Mouse (Mus musculus) forebrain, embryonic 10.5 days (tissue): ENCODE measurements at regions not wholly inside any gene's neighbourhood (a gene's known extent, or its start where the extent isn't known, plus 50 kb on each side); places are given as distances from the start of the nearest gene placed in this dataset.

Experiments used
- DNase-seq: peaks from one replicate; pipeline ENCODE4 v3.0.0-alpha.2; 2017; ENCODE audit warnings: low spot score; ENCODE audit errors: extremely low spot score
- H3K27ac ChIP-seq: fragments of 300-500 bp; sonication (generic); 2 replicates; pipeline ENCODE4 v1.5.1; 2016; ENCODE audit warnings: mild to moderate bottlenecking
- H3K27me3 ChIP-seq: fragments of 300-500 bp; sonication (generic); 2 replicates; pipeline ENCODE4 v1.6.1; 2016; ENCODE audit warnings: mild to moderate bottlenecking; ENCODE audit not compliant: poor library complexity, severe bottlenecking
- H3K36me3 ChIP-seq: fragments of 300-500 bp; sonication (generic); replicated peaks from 2 replicates; pipeline ENCODE4 v1.6.1; 2016; ENCODE audit warnings: mild to moderate bottlenecking, moderate library complexity
- H3K4me1 ChIP-seq: fragments of 300-500 bp; sonication (generic); 2 replicates; pipeline ENCODE4 v1.6.1; 2016
- H3K4me3 ChIP-seq: fragments of 300-500 bp; sonication (generic); 2 replicates; pipeline ENCODE4 v1.5.1; 2016; ENCODE audit warnings: mild to moderate bottlenecking, moderate library complexity
- H3K9me3 ChIP-seq: fragments of 300-500 bp; sonication (generic); 2 replicates; pipeline ENCODE4 v1.6.1; 2016; ENCODE audit warnings: mild to moderate bottlenecking, moderate library complexity
- WGBS: fragments of 180-500 bp; shearing (Covaris S2); methylation state at CpG from one replicate; pipeline ENCODE4 v1.1.7; 2016; 5-methylcytosine and 5-hydroxymethylcytosine counted together

DNA sequence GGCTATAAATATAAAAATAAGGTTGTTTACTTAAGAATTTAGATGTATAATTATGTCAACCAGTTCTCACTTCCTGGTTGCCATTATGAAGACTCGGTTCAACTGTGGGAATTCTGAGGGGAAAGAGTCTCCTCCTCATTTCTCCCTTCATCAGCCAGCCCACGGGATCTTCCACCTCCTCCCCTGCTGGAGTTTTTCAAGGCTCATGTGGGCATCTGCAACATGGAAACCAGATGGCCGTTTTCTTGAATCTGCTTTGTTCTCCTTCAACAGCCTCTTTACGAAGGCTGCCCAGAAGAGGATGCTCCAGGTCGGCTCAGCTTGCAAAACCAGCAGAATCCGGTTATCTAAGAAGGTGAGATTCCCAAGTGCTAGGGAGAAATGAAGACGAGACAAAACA, 269.0 kb upstream of the Pfn2 start:
- Histone ChIP-seq H3K9me3 (no peaks in the 10 kb centered on the region), H3K4me1 (peaks cover 7% of the 10 kb centered on the region), H3K27me3 (no peaks in the 10 kb centered on the region), H3K27ac (no peak overlapping the region), H3K4me3 (no peak overlapping the region), H3K36me3 (no peaks in the 10 kb centered on the region)
- WGBS, result 85% methylated on average over 7 of the region's 7 CpGs
- no peak for DNase-seq

DNA sequence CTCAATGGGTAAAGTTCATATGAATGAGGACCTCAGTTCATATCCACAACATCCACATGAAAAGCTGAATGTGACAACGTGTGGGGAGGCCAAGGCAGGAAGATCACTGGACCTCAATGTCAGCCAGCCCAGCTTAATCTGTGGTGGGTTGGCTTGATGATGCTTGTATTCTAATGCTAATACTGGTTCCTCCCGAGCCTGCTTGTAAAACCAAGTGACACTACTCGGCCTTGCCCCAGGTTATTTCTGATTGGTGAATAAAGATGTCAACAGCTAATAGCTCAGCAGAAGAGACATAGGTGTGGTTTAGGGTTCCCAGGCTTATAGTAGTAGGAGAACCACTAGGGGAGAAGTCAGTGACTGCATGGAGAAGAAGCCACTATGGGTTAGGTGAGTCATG, 272.2 kb upstream of the Pfn2 start:
- Histone ChIP-seq H3K36me3 (no peaks in the 10 kb centered on the region), H3K9me3 (no peaks in the 10 kb centered on the region), H3K27ac (no peak overlapping the region), H3K27me3 (no peaks in the 10 kb centered on the region), H3K4me1 (peaks cover 3% of the 10 kb centered on the region; the same call in 1 of the 2 replicates), H3K4me3 (no peak overlapping the region)
- WGBS, result 70% methylated on average over 3 of the region's 3 CpGs
- DNase-seq, result no peak

DNA sequence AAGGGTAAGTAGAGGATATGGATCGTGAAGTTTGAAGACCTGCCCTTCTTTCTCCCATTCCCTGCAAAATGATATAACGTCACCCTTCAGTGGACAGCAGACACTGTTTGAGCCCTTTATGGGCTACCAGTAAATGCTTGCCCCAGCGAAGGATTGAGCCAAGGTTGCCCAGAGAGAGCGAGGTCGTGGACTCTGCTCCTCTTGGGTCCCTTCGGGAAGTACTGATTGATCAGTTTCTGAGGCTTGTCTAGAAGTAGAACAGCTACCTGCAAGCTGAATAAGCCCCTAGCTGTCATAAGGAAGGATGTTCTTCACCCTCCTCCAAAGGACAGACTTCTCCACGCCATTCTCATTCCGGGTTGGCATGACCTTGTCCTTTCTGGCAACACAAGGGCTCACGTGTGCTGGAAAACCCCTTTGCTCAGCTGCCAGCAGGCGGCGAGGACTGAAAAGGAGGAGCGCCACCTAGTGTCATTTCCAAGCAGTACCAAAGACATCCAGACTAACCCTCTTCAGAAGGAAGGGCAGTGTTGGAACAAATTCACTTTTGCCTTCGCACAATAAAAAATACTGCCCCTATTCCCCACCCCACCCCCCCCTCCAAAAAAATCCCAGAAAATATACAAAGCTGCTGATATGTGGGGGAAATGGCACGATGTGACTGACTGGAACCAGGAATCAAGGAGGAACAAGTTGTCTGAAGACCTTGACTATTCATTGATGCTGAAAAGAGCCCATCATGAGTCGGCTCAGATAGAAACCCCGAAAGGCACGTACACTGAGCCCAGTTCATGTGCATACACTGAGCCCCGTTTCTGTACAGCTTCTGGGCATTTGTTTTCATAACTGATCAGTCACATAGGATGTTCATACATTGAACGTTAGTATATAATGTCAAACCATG, 274.8 kb upstream of the Pfn2 start:
- 52% methylated on average over 19 of the region's 19 CpGs for WGBS
- Histone ChIP-seq H3K36me3 (no peaks in the 10 kb centered on the region), H3K27ac (no peak overlapping the region), H3K27me3 (no peaks in the 10 kb centered on the region), H3K4me1 (peaks cover 3% of the 10 kb centered on the region; the same call in 1 of the 2 replicates), H3K9me3 (no peaks in the 10 kb centered on the region), H3K4me3 (no peak overlapping the region)
- peak; percentile 80 for DNase-seq

DNA sequence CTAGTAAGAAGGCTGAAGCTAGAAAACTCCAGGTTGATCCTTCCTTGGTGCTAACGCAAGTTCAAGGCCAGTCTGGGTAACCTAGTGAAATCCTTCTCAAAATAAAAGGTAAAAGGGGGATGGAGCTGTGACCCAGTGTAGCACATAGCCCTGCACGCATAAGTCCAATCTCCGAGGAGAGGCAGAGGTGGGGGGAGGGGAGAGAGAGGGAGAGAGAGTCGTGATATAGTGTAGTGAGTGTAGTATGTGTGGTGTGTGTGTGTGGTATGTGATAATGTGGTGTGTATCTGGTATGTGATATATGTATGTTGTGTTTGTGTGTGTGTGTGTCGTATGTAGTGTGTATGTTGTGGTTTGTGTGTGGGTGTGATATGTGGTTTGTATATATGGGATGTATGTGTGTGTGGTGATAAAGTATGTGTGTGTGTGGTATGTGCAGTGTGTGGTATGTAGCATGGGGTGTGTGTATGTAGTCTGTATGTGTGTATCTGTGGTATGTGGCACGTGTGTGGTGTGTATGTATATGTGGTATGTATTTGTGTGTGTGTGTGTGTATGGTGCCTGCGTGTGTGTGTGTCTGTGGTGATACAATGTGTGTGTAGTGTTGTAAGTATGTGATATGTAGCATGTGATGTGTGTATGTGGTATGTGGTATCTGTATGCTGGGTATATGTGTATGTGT, 275.7 kb upstream of the Pfn2 start:
- H3K9me3 ChIP-seq, result no peaks in the 10 kb centered on the region
- no peaks in the 10 kb centered on the region for H3K36me3 ChIP-seq
- H3K4me3 ChIP-seq, result no peak overlapping the region
- no peak for DNase-seq
- H3K27me3 ChIP-seq, result no peaks in the 10 kb centered on the region
- H3K27ac ChIP-seq, result no peak overlapping the region
- WGBS, result 80% methylated on average over 7 of the region's 7 CpGs
- H3K4me1 ChIP-seq, result peaks cover 9% of the 10 kb centered on the region

DNA sequence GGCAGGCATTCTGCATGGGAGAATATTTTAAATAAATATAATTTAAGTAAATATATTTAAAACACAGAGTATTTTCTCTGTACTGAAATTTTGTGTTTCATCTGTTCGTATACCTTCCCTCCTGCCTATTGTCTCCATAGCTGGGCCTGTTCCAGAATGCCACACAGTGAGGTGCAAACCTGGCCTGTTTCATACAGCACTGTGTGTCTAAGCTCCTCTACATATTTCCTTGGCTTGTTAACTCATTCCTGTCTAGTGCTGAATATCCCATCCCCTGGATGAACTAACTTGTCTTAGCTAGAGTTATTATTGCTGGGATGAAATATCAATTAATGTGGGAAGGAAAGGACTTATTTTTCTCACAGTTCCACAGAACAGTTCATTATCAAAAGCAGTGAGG, 277.0 kb upstream of the Pfn2 start:
- no peak overlapping the region for H3K27ac ChIP-seq
- DNase-seq, result no peak
- peaks cover 9% of the 10 kb centered on the region for H3K4me1 ChIP-seq
- H3K9me3 ChIP-seq, result no peaks in the 10 kb centered on the region
- no peaks in the 10 kb centered on the region for H3K27me3 ChIP-seq
- no peak overlapping the region for H3K4me3 ChIP-seq
- WGBS, result 76% methylated on average over 1 of the region's 1 CpGs
- H3K36me3 ChIP-seq, result no peaks in the 10 kb centered on the region

DNA sequence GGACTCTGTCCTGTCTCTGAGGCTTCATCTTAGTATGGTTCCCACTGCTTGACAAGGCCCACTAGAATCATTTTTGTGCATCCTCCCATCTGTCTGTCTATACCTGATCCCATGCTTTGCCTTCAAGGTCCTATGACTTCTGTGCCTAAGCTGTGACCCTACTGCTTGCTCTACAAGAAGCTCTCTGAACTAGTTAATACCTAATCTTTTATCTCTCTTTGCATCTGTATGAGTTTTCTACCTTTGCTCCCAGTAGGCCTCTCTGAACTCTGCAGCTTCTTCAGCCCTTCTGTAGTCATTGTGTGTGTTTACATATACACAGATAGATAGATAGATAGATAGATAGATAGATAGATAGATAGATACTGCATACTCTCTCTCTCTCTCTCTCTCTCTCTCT, 279.1 kb upstream of the Pfn2 start:
- no peak overlapping the region for H3K27ac ChIP-seq

DNA sequence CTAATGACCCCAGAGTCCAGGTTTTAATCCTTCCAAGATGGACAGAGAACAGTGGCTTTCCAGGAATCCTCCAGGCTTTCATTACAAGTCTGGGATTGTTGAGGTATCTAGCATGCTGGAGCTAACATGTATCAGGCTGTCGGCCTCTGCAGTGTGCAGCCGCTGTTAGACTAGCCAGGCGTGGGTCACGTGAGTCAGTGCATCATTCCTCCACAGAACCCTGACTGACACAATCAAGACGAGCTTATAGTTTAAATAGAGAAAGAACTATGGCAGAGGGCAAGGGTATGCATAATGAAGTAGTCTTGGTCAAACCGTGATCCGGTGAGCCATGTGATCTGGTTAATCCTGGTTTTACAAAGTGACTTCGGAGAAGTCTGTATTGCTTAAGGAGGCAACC, 280.2 kb upstream of the Pfn2 start:
- DNase-seq, result no peak
- WGBS, result 74% methylated on average over 8 of the region's 8 CpGs
- Histone ChIP-seq H3K27ac (no peak overlapping the region), H3K4me3 (no peak overlapping the region), H3K27me3 (no peaks in the 10 kb centered on the region), H3K36me3 (no peaks in the 10 kb centered on the region), H3K9me3 (no peaks in the 10 kb centered on the region), H3K4me1 (peaks cover 5% of the 10 kb centered on the region; the same call in 1 of the 2 replicates)

More for the DNA sequence above, 279.1 kb upstream of the Pfn2 start:
- Histone ChIP-seq H3K4me1 (peaks cover 9% of the 10 kb centered on the region), H3K4me3 (no peak overlapping the region), H3K36me3 (no peaks in the 10 kb centered on the region), H3K27me3 (no peaks in the 10 kb centered on the region), H3K9me3 (no peaks in the 10 kb centered on the region)
- DNase-seq, result no peak

DNA sequence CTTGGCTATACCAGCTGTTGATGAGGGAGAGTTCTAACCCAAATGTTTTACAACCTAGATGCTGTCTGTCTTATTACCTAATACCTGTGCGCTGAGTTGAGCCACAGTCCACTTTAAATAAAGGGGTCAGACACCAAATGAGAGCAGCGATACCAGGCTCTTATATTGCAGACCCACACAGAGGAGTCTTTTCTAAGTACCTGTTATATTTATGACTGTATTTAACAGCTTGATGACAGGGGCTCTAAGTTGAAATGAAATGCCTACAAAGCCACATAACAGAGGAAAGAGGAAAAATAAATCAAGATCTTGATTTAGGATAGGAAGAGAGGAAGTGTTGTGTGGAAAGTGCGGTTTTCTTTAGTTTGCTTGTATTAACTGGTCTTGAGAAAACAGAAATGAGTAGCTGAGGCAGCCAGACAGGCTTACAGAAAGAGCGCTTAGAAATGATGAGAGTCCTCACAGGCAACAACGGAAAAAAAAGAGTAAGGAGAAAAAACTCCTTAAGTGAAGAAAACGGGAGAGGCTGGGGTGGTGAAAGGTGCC, 281.6 kb upstream of the Pfn2 start:
- Histone ChIP-seq H3K27ac (no peak overlapping the region), H3K9me3 (no peaks in the 10 kb centered on the region), H3K27me3 (no peaks in the 10 kb centered on the region), H3K4me3 (no peak overlapping the region), H3K4me1 (peaks cover 5% of the 10 kb centered on the region; the same call in 1 of the 2 replicates), H3K36me3 (no peaks in the 10 kb centered on the region)
- DNase-seq, result no peak
- 67% methylated on average over 6 of the region's 6 CpGs for WGBS

DNA sequence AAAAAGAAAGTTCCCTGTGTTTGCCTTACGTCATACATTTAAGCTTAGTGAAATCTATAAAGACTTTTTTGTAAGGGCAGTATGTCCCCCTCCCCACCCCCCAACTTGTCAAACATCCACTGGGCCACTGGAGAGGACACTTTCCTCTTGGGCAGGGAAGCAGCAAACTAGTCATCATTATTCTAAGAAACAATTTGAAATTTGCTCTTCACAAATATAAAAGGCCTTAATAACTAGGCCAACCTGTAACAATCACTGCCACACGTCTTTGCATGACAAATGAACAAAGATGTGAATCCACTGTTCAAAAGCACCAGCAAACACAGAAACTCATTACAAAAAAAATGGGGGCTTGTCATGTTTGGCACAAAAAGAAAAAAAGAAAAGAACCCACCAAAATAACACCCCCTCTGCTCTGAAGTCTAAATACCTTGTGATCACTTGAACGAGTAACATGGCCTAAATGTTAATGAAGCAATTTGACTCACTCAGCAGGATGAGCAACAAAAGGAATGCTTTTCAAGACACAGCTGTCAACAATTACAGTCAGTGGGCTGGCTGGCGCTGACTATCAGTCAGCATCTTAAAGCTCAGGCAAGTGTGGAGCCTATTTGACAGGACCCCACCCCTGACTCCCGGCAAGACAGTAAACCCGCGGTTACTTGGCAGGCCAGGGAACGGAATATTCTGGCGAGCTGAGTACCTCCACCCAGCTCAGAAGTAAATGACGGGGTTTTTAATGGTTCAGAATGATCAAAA, 278.7 kb upstream of the Tsc22d2 start:
- no peak overlapping the region for H3K4me3 ChIP-seq
- 32% methylated on average over 10 of the region's 10 CpGs for WGBS
- no peak for DNase-seq
- no peaks in the 10 kb centered on the region for H3K9me3 ChIP-seq
- no peaks in the 10 kb centered on the region for H3K36me3 ChIP-seq
- H3K27me3 ChIP-seq, result no peaks in the 10 kb centered on the region
- H3K4me1 ChIP-seq, result peaks cover 8% of the 10 kb centered on the region
- no peak overlapping the region for H3K27ac ChIP-seq

DNA sequence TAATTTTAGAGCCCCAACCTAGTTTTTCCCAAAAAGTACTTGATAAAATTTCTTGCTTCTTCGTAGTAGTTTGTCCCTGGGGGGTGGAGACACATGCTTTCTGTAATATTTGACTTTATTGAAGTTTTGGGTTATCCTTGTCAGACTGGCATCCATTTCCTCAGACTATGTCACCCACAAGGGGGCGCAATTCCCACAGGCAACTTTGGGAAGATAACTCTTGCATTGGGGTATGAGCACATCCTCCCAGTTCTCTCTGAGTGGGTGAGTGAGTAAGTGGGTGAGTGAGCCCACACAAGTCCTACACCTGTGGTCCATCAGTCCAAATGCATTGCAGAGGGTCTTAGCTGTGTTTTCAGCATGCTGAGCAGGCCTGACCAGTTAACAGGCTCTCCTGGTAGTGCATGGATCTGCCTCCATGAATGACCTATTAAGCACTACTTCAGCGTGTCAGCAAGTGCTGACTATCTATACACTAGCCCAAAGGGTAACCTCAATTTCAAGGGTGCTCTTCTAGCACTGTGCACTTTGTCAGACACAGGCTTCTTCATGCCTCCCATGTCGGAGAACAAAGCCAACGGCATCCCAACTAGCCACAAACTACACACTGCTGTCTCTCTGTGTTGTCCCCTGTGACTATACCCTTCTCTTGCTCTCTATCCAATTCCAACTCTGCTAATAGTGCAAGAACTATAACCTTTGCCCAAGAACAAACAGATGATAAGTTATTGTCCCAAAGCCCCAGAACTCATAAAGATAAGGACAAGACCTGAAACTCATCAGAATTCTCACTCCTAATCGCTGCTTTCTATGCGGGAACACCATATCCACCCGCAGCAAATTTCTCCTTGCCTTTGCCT, 275.6 kb upstream of the Tsc22d2 start:
- Histone ChIP-seq H3K4me1 (peaks cover 8% of the 10 kb centered on the region), H3K9me3 (no peaks in the 10 kb centered on the region), H3K36me3 (no peaks in the 10 kb centered on the region), H3K4me3 (no peak overlapping the region), H3K27me3 (no peaks in the 10 kb centered on the region), H3K27ac (no peak overlapping the region)
- 79% methylated on average over 8 of the region's 8 CpGs for WGBS
- DNase-seq, result peak; percentile 30

DNA sequence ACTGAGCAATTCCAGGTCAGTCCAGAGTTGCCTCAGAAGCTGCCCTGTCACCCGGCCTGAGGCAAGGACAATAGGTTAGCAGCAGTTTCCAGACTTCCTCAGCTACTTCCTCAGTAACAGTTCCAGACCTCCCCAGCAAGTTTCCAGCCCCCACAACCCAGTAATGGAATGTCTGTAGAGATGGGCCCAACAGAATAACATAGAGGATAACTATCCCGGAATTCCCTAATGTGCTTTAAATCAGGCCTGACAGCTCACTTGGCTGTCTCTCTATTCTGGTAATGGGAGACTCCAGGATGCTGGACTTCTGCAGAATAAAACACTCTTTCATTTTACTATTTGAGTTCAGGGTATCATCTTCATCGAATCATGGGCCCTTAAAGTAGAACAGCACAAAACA, 268.4 kb upstream of the Tsc22d2 start:
- H3K27ac ChIP-seq, result no peak overlapping the region
- whole genome bisulfite sequencing, result 68% methylated on average over 3 of the region's 3 CpGs
- DNase-seq, result no peak

DNA sequence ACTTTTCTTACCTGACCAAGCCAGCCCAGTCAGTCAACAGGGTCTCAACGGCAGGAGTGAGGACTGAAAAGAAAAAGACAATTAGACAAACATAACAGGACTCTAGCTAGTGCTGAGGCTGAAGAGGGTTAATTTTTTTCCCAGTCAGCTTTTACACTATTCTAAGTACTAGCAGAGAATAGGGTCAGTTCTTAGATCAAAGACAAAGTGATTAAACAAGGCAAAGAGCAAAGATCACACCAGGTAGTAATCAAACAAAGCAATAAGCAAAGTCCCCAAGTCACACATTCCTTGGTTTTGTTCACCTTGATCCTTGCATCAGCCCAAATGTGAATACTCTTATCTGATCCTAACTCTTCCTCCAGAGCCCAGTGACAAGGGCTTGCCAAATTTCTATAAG, 267.8 kb upstream of the Tsc22d2 start:
- H3K4me3 ChIP-seq, result no peak overlapping the region
- no peaks in the 10 kb centered on the region for H3K4me1 ChIP-seq
- 69% methylated on average over 1 of the region's 1 CpGs for WGBS
- no peaks in the 10 kb centered on the region for H3K36me3 ChIP-seq
- H3K27ac ChIP-seq, result no peak overlapping the region
- no peak for DNase-seq
- H3K9me3 ChIP-seq, result no peaks in the 10 kb centered on the region
- H3K27me3 ChIP-seq, result no peaks in the 10 kb centered on the region

More for the DNA sequence above, 268.4 kb upstream of the Tsc22d2 start:
- Histone ChIP-seq H3K4me3 (no peak overlapping the region), H3K4me1 (no peaks in the 10 kb centered on the region), H3K9me3 (no peaks in the 10 kb centered on the region), H3K36me3 (no peaks in the 10 kb centered on the region), H3K27me3 (no peaks in the 10 kb centered on the region)
